Mouse (Mus musculus): Measurements from ENCODE around the gene Olfr1302.

The Olfr1302 gene

GRCm38 (mm10) chr2:111777129-111777528 is at the start of gene Olfr1302:
TSS of gene Olfr1302 (plus strand) at chr2:111777429.
- DNase-seq (ENCODE audit: low read depth, low spot score) = no peak

GRCm38 (mm10) chr2:111750706-111751105 is 26.5 kb upstream of the Olfr1302 start, which contains the start of gene Olfr1301:
TSS of gene Olfr1301 (plus strand) at chr2:111751006.
- DNase-seq (ENCODE audit: low read depth, low spot score) = no peak

- no peak for DNase-seq (ENCODE audit: low read depth, low spot score)
Observed at GRCm38 (mm10) chr2:111812936-111813335, 35.7 kb downstream of the Olfr1302 start.

- DNase-seq (ENCODE audit: low read depth, low spot score) = no peak
Observed at GRCm38 (mm10) chr2:111820240-111820639, 43.0 kb downstream of the Olfr1302 start, which contains the start of gene Olfr1303. TSS of gene Olfr1303 (minus strand) at chr2:111820340.
